Mouse (Mus musculus): Measurements from ENCODE around the gene Nfib.

DNA sequence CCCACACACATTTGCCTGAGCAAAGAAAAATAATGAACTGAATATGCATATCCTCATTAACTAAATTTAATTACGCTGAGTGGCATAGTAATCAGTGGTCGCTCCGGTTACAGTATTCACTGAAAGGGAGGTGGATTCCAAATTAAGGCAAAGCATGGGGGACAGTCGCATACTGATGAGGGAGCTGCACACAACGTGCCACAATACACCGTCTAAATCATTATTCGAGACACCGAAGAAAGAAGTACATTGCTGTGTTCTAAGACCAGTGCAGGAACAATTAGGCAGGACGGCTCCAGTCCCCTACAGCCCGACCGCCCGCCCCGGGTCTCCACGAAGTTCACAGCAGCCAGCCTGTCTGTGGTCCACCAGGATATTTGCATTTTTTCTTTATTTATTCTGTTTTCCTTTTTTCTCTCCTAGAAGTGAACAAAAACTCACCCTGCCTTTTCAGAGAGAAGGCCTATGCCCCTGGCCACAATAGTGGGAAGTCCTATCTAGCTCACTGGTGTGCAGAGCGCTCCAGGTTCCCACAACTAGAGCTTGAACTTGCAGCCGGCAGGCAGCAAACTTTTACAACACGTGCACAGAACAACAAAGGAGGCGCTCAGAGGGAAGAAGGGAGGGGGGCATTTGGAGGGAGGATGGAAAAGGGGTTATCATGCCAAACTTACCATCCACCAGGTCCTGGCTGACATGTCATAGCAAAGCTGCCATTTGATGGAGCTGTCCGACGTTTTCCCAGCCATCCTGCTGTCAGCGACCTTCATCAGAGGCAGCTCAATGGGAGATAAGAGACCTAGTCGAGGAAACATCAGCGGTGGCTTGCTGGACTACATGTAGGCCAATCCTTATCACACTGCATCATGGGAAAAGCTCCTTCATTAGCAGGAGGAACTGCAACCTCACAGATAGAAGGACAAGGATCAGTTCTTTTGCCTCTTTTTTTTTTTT is at the start of gene Nfib:
- TF ChIP-seq GATA1 (IDR thresholded peaks at IDR 0.05; ENCODE audit: borderline replicate concordance, low read length) = no peak
- no peak for TF ChIP-seq CTCF (IDR thresholded peaks at IDR 0.05; ENCODE audit: low read depth, low read length)
- TF ChIP-seq POLR2AphosphoS5 (IDR thresholded peaks at IDR 0.05; ENCODE audit: insufficient replicate concordance, low read depth, low read length) = no peak

All from G1E (cell line).